Mouse (Mus musculus): ENCODE results near the gene Dnah2.

GRCm38 (mm10) chr11:69388680-69389079 is 160.2 kb downstream of the Dnah2 start:
- TF ChIP-seq POLR2A (IDR thresholded peaks at IDR 0.05; ENCODE audit: control insufficient read depth in 1 of 2, insufficient read depth in 1 of 2, low read depth in 1 of 2, low read length in 2 of 2, poor library complexity in 1 of 2) (no peak), USF1 (IDR thresholded peaks at IDR 0.05; ENCODE audit: low read depth, low read length) (no peak), ZNF384 (IDR thresholded peaks at IDR 0.05; ENCODE audit: low read depth, low read length) (peak; percentile 84), ZKSCAN1 (IDR thresholded peaks at IDR 0.05; ENCODE audit: low read depth, low read length) (no peak), NRF1 (IDR thresholded peaks at IDR 0.05; ENCODE audit: insufficient read depth, low read depth, low read length, poor library complexity, severe bottlenecking) (no peak), MYC (IDR thresholded peaks at IDR 0.05; ENCODE audit: low read depth, low read length) (no peak), GATA1 (IDR thresholded peaks at IDR 0.05; ENCODE audit: low read depth, low read length) (no peak), POLR2AphosphoS5 (IDR thresholded peaks at IDR 0.05; ENCODE audit: borderline replicate concordance, low read depth, low read length) (no peak), E2F4 (IDR thresholded peaks at IDR 0.05; ENCODE audit: borderline replicate concordance, low read depth, low read length) (no peak), CTCF (IDR thresholded peaks at IDR 0.05 in 2 of 3, conservative IDR thresholded peaks at IDR 0.05 in 1 of 3; ENCODE audit: control insufficient read depth in 1 of 3, insufficient read depth in 1 of 3, low read depth in 2 of 3, low read length in 3 of 3, poor library complexity in 1 of 3, severe bottlenecking in 1 of 3) (peak in 1 of 3 experiments; percentile 16; a peak in 2 of 6 replicates)

Data from MEL (cell line).